Mouse (Mus musculus) midbrain, embryonic 15.5 days (tissue): ENCODE results near the gene Nup85. TPM values are rescaled to one million over a fixed set of nuclear protein-coding genes. Genes with fewer than 3 reads are reported as not detected.
"Not testable (repeated sequence)": the region's sequence is repeated elsewhere in the genome, so short reads cannot be mapped to it uniquely, and the experiment has no call there.

Experiments used
- ATAC-seq: fragments of 200-750 bp; cut with Nextera tagmentation; replicated peaks from 2 replicates; pipeline ENCODE4 v1.8.0; 2017; ENCODE audit warnings: moderate TSS enrichment
- H3K27ac ChIP-seq: fragments of 300-500 bp; sonication (generic); 2 replicates; pipeline ENCODE4 v1.5.1; 2015; ENCODE audit warnings: mild to moderate bottlenecking, inconsistent platforms
- H3K27me3 ChIP-seq: fragments of 300-500 bp; sonication (generic); replicated peaks from 2 replicates; pipeline ENCODE4 v1.6.1; 2015; ENCODE audit warnings: inconsistent platforms
- H3K36me3 ChIP-seq: fragments of 300-500 bp; sonication (generic); replicated peaks from 2 replicates; pipeline ENCODE4 v1.6.1; 2015; ENCODE audit warnings: inconsistent platforms
- H3K4me1 ChIP-seq: fragments of 300-500 bp; sonication (generic); 2 replicates; pipeline ENCODE4 v1.6.1; 2015; ENCODE audit warnings: inconsistent platforms
- H3K4me2 ChIP-seq: fragments of 300-500 bp; sonication (generic); 2 replicates; pipeline ENCODE4 v1.6.1; 2015; ENCODE audit warnings: inconsistent platforms, mild to moderate bottlenecking, moderate library complexity
- H3K4me3 ChIP-seq: fragments of 300-500 bp; sonication (generic); 2 replicates; pipeline ENCODE4 v1.5.1; 2015; ENCODE audit warnings: mild to moderate bottlenecking, inconsistent platforms
- H3K9ac ChIP-seq: fragments of 300-500 bp; sonication (generic); 2 replicates; pipeline ENCODE4 v1.6.1; 2015; ENCODE audit warnings: mild to moderate bottlenecking, inconsistent platforms
- H3K9me3 ChIP-seq: fragments of 300-500 bp; sonication (generic); 2 replicates; pipeline ENCODE4 v1.6.1; 2016; ENCODE audit warnings: inconsistent platforms
- WGBS: fragments of 180-500 bp; shearing (Covaris S2); methylation state at CpG from one replicate; pipeline ENCODE4 v1.1.7; 2015; ENCODE audit warnings: mixed read lengths; 5-methylcytosine and 5-hydroxymethylcytosine counted together
- polyA plus RNA-seq: library from polyadenylated mRNA; unstranded; fragments of >200 nt; fragmentation: Nextera tagmentation; extraction: Ambion mirVana; gene quantifications from 2 replicates; pipeline ENCODE4 v1.2.1, GENCODE M21; 2015

Gene Nup85
- 106 and 118 TPM in 2 replicates for polyA plus RNA-seq

DNA sequence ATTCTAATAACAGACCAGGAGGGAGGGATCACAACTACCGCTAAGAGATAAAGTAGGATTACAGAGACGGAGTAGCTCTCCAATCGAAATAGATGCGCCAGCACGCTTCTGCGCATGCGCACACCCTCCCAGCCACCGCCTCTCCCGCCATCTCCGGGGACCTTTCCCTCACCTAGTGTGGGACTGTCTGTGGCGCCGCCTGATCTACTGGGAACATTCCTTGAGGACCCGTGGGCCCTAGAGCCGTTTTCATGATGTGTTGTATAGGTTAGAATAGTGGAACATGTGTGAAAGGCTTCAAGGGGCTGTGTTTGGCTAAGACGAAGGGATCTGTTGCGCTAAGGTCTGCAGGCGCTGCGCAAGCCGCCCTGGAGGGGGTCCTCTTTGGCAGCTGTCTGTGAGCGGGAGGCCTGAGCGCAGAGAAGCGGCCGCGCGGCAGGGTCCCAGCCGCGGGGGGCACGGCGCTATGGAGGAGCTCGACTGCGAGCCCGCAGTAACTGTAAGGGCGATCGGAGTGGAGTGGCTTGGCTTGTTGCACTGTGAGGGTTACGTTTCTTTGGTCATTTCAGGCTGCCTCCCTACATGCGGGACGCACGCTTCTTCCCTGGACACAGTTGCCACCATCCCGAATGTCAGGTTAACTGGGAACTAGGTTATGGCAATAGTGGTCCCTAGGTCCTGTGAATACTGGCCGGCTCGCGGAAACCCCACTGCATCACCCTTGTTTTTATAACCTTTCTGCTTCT is at the start of gene Nup85:
Gene Nup85, plus strand, starts transcription at position 371 of the 746 bp plus-strand sequence.
- Histone ChIP-seq H3K9ac (peak within 1 kb of the TSS; percentile 67), H3K27me3 (no peaks in the 10 kb centered on the region), H3K4me3 (peak within 1 kb of the TSS; percentile 91), H3K4me1 (peaks cover 17% of the 10 kb centered on the region), H3K9me3 (no peaks in the 10 kb centered on the region), H3K36me3 (peaks cover 19% of the 10 kb centered on the region; the same call in 1 of the 2 replicates), H3K4me2 (peak within 1 kb of the TSS; percentile 79), H3K27ac (peak within 1 kb of the TSS; percentile 84)
- under 1% methylated on average over 42 of the region's 42 CpGs for WGBS
- ATAC-seq = peak; percentile 92

DNA sequence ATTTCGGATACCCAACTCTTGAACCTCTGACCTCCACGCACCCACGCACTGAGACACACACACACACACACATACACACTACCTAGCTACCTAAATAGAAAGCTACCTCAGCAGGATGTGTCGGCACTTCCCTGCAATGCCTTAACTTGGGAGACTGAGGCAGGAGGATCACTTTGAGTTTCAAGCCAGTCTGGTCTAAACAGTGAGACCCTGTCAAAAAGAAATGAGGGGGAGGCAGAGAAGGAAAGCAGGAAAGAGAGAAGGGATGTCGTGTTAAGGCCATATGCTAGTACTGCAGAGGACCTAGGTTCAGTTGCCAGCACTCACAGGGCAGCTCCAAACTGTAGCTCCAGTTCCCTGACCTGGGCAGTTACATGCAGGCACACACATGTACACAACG is 49.2 kb upstream of the Nup85 start:
- no peak for ATAC-seq
- Histone ChIP-seq H3K4me1 (peaks cover 21% of the 10 kb centered on the region), H3K9me3 (no peaks in the 10 kb centered on the region), H3K27me3 (no peaks in the 10 kb centered on the region), H3K9ac (no peak overlapping the region), H3K27ac (no peak overlapping the region), H3K4me2 (no peak overlapping the region), H3K36me3 (no peaks in the 10 kb centered on the region), H3K4me3 (no peak overlapping the region)
- 79% methylated on average over 6 of the region's 6 CpGs for WGBS

DNA sequence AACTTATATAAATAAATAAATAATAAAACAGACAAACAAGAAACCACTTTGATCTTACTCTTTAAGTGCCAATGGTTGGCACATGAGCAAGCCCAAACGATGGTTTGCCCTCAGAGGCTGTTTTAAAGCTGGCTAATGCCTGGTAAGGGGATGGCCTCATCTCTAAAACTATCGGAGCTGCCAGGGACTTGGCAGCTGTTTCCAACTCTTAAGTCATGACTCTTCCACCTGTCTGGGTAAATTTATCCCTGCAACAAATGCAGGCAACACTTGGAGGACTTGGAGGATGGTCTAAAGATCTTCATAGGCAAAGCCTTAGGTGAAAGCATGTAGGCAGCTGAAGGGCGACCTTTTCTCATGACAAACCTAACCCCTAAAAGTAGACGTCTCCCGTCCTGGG is 47.3 kb upstream of the Nup85 start:
- WGBS = 85% methylated on average over 5 of the region's 5 CpGs
- Histone ChIP-seq H3K4me2 (no peak overlapping the region), H3K4me1 (peaks cover 1% of the 10 kb centered on the region), H3K9me3 (no peaks in the 10 kb centered on the region), H3K27me3 (no peaks in the 10 kb centered on the region), H3K36me3 (peaks cover 3% of the 10 kb centered on the region; the same call in 1 of the 2 replicates), H3K9ac (no peak overlapping the region), H3K4me3 (no peak overlapping the region), H3K27ac (no peak overlapping the region)
- no peak for ATAC-seq

DNA sequence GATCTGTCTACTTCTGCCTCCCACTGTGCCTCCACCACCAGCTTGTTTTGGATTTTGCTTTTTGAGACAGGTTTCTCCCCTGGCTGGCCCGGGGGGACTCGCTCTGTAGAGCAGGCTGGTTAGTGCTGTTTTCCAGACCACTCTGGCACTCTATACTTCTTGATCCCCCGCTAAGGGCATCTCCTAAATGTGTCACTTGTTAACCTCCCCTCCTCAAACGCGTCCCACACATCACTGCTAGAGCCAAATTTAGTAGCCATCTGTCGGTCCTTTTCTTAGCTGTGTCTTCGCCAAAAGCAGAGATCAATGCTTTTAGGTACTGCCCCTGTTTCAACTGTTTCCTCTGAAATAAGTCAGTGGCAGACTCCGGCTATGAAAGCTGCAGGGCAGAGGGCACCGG is 45.5 kb upstream of the Nup85 start:
- no peak overlapping the region for H3K4me2 ChIP-seq
- H3K4me3 ChIP-seq = no peak overlapping the region
- H3K9ac ChIP-seq = no peak overlapping the region
- no peaks in the 10 kb centered on the region for H3K4me1 ChIP-seq
- no peaks in the 10 kb centered on the region for H3K27me3 ChIP-seq
- no peak overlapping the region for H3K27ac ChIP-seq
- H3K9me3 ChIP-seq = no peaks in the 10 kb centered on the region
- 76% methylated on average over 9 of the region's 9 CpGs for WGBS
- H3K36me3 ChIP-seq = peaks cover 10% of the 10 kb centered on the region; the same call in 1 of the 2 replicates
- ATAC-seq = no peak

DNA sequence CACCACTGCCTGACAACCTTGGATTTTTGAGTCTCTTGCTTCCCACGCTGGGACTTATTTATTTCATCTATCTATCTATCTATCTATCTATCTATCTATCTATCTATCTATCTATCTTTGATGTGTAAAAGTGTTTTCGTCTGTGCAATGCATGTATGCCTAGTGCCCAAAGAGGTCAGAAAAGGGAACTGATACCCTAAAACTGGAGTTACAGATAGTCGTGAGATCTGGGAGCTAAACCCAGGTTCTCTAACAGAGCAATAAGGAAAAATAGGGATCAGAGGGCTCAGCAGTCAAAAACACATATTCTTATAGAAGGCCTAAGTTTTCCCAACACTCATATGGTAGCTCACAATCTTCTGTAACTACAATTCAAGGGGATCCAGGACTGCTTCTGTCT is 44.7 kb upstream of the Nup85 start:
- no peaks in the 10 kb centered on the region for H3K9me3 ChIP-seq
- ATAC-seq = no peak
- 92% methylated on average over 3 of the region's 3 CpGs for WGBS
- no peaks in the 10 kb centered on the region for H3K27me3 ChIP-seq
- peaks cover 10% of the 10 kb centered on the region; the same call in 1 of the 2 replicates for H3K36me3 ChIP-seq
- no peak overlapping the region for H3K27ac ChIP-seq
- no peak overlapping the region for H3K9ac ChIP-seq
- no peaks in the 10 kb centered on the region for H3K4me1 ChIP-seq
- no peak overlapping the region for H3K4me2 ChIP-seq
- no peak overlapping the region for H3K4me3 ChIP-seq

DNA sequence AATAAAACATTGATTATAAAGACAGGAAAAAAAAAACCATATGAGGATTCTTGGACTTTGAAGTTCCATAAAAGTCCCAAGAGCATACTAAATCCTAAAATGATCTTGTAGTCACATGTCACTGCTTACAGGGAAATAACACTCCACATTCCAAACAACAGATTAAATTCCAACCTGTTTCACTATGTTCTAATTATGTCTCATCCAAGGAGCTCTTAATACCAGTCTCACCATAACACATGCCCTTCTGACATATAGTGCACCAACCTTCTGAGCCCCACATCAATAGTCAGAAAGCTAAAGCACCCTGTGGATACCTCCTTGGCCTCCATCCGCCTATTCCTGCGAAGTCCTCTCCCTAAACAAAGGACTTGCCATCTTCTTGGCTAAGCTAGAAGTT is 44.0 kb upstream of the Nup85 start:
- H3K4me2 ChIP-seq = no peak overlapping the region
- no peak overlapping the region for H3K27ac ChIP-seq
- peaks cover 14% of the 10 kb centered on the region; the same call in 1 of the 2 replicates for H3K36me3 ChIP-seq
- H3K4me3 ChIP-seq = no peak overlapping the region
- no peak overlapping the region for H3K9ac ChIP-seq
- H3K9me3 ChIP-seq = no peaks in the 10 kb centered on the region
- no peaks in the 10 kb centered on the region for H3K4me1 ChIP-seq
- no peak for ATAC-seq
- H3K27me3 ChIP-seq = no peaks in the 10 kb centered on the region
- WGBS = 57% methylated on average over 2 of the region's 2 CpGs

DNA sequence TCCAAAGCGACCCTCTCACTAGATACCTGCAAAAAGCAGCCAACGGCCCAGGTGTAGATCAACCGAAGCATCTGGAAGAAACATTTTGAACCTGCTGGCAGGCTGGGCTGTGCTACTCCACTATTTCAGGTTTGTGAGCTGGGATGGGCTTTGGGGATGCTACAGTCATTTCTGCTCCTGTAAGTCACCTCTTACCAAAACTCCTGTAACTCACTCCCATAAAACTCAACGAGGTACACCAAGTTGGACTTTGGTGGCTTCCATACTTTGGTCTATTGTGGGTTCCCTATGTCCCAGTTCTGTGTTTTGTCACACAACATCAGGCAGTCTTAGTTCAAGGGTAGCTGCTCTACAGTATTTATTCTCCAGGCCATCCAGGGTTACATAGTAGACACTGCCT is 43.2 kb upstream of the Nup85 start:
- Histone ChIP-seq H3K9me3 (no peaks in the 10 kb centered on the region), H3K4me2 (no peak overlapping the region), H3K36me3 (peaks cover 21% of the 10 kb centered on the region; the same call in 1 of the 2 replicates), H3K27ac (no peak overlapping the region), H3K4me1 (no peaks in the 10 kb centered on the region), H3K27me3 (no peaks in the 10 kb centered on the region), H3K9ac (no peak overlapping the region), H3K4me3 (no peak overlapping the region)
- ATAC-seq = no peak
- WGBS = 91% methylated on average over 4 of the region's 4 CpGs

DNA sequence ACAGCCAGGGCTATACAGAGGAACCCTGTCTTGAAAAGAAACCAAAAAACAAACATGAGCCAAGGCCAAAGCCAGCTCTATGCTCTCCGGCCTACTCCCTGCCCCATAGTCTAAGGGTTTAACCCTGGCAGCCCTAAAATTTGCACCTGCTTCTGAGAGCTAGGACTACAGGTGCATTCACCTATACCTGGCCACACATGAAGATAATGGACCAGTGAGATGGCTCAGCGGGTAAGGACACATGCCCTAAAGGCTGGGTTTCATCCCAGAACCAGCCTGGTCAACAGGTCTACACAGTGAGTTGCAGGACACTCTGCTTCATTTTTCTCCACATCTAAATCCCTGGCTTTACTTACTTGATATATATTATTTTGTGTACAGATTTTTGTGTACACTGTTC is 42.0 kb upstream of the Nup85 start:
- Histone ChIP-seq H3K9me3 (no peaks in the 10 kb centered on the region), H3K27ac (no peak overlapping the region), H3K4me2 (no peak overlapping the region), H3K4me3 (no peak overlapping the region), H3K9ac (no peak overlapping the region), H3K36me3 (peaks cover 29% of the 10 kb centered on the region; the same call in 1 of the 2 replicates), H3K27me3 (no peaks in the 10 kb centered on the region), H3K4me1 (no peaks in the 10 kb centered on the region)
- 92% methylated on average over 2 of the region's 2 CpGs for WGBS
- no peak for ATAC-seq

DNA sequence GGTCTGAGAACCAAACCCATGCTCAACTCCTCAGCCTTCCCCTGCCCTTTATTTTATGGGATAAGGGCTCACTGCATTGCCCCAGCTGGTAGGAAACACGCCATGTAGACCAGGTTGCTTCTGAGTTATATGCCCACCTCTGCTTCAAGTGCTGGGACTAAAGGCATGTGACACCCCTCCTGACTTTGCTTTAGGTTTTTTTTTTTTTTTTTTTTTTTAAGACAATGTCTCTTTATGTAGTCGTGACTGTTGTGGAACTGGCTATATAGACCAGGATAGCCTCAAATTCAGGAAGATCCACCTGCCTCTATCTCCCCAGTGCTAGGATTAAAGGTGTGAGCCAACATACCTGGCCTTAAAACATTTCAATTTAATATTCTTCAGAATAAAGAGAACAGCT is 41.5 kb upstream of the Nup85 start:
- Histone ChIP-seq H3K9ac (no peak overlapping the region), H3K27ac (no peak overlapping the region), H3K27me3 (no peaks in the 10 kb centered on the region), H3K4me2 (no peak overlapping the region), H3K36me3 (peaks cover 29% of the 10 kb centered on the region; the same call in 1 of the 2 replicates), H3K4me3 (no peak overlapping the region), H3K4me1 (no peaks in the 10 kb centered on the region), H3K9me3 (no peaks in the 10 kb centered on the region)
- ATAC-seq = no peak
- WGBS = 75% methylated on average over 2 of the region's 2 CpGs

DNA sequence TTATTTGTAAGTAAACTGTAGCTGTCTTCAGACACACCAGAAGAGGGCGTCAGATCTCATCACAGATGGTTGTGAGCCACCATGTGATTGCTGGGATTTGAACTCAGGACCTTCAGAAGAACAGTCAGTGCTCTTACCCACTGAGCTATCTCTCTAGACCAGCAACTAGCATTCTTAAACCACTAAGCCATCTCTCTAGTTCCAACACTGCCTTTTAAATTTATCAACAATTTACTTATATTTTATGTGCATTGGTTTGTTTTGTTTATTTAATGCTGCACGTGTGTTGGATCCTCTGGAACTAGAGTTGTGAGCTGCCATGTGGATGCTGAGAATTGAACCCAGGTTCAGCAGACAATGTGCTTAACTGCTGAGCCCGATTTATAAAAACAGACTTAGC is 37.8 kb upstream of the Nup85 start:
- not testable (repeated sequence) for H3K4me1 ChIP-seq, ATAC-seq, H3K9ac ChIP-seq, H3K4me3 ChIP-seq, H3K9me3 ChIP-seq, H3K27ac ChIP-seq, H3K27me3 ChIP-seq, H3K4me2 ChIP-seq
- WGBS = 90% methylated on average over 3 of the region's 3 CpGs
- peaks cover 43% of the 10 kb centered on the region; the same call in 1 of the 2 replicates for H3K36me3 ChIP-seq

DNA sequence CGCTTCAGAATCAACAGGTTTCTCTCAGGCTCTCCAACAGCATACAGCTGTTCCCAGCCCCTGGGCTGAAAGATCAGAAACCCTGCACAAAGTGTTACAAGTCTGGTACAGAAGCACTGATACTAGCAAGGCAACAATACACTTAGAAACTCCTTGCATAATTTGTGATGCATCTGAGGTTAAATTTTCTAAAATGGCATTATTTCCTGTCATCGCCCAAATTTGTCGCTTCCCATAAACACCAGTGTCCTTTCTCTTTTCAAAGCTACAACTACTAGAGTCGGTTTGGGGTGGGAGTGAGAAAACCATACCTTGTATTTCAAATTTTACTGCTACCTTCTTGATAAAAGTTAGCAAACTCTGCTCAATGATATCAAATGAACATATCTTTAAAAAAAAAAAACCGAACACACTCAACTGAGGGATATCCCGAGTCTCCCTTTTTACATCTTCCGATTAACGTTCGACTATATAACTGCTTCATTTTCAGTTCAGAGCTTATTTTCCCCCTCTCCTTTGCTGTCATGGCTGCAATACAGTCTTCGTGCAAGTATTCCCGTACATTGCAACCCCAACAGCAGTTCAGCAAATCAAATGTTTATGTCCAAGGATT is 29.4 kb upstream of the Nup85 start:
- WGBS = 10% methylated on average over 11 of the region's 11 CpGs
- peak overlapping the region; percentile 100 for H3K27ac ChIP-seq
- peak overlapping the region; percentile 97 for H3K4me3 ChIP-seq
- no peak for ATAC-seq
- peaks cover 10% of the 10 kb centered on the region; the same call in 1 of the 2 replicates for H3K36me3 ChIP-seq
- H3K9ac ChIP-seq = peak overlapping the region; percentile 95
- H3K4me1 ChIP-seq = peaks cover 24% of the 10 kb centered on the region
- H3K9me3 ChIP-seq = no peaks in the 10 kb centered on the region
- H3K27me3 ChIP-seq = no peaks in the 10 kb centered on the region
- H3K4me2 ChIP-seq = peak overlapping the region; percentile 73

DNA sequence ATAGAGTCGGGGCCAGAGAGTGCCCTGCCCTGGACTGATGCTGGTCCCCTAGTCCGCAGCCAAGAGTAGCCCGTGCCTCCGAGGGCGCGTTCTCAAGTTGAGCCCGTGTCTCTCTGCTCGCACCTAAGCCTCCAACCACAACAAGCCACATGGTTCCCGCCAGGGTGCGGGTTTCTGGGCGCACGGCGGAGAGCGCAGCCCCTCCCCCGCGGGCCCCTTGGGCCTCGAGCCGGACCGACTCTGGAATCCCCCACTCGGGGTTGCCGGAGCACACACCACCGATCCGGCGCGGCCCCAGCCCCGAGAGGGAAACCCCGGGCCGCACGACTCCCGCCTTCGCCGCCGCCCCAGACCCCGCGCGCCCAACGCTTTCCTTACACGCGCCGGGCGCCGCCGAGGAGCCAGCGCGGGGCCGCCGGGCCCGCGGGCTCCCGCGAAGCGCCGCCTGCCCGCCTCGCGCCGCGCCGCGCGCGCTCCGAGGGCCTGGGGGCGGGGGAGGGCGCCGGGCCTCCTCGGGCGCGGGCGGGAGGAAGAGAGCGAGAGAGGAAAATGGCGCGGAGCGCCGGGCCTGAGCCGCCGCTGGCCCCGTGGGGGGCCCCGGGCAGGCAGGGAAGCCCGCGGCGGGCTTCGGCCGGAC is 28.7 kb upstream of the Nup85 start:
- Histone ChIP-seq H3K9me3 (no peaks in the 10 kb centered on the region), H3K4me1 (peaks cover 24% of the 10 kb centered on the region), H3K27ac (peak overlapping the region; percentile 100), H3K9ac (peak overlapping the region; percentile 95), H3K4me3 (peak overlapping the region; percentile 97), H3K27me3 (no peaks in the 10 kb centered on the region), H3K4me2 (peak overlapping the region; percentile 73), H3K36me3 (peaks cover 3% of the 10 kb centered on the region; the same call in 1 of the 2 replicates)
- 1% methylated on average over 79 of the region's 84 CpGs for WGBS
- peak; percentile 77 for ATAC-seq
